Mouse (Mus musculus) lung, postnatal 36 days (tissue): ENCODE data around the gene Dhx40.
A peak's percentile ranks its signal among the peaks of the same experiment; 100 is the strongest.
"Not testable (repeated sequence)": the region's sequence is repeated elsewhere in the genome, so short reads cannot be mapped to it uniquely, and the experiment has no call there.

ENCODE experiments used
- DNase-seq: peaks from one replicate; pipeline ENCODE4 v3.0.0; 2022; ENCODE audit warnings: mixed read lengths

Gene Dhx40

GRCm38 (mm10) chr11:86816288-86816687, 8.7 kb upstream of the Dhx40 start:
- not testable (repeated sequence) for DNase-seq

- not testable (repeated sequence) for DNase-seq
Observed at GRCm38 (mm10) chr11:86814481-86814880, 6.9 kb upstream of the Dhx40 start.

- not testable (repeated sequence) for DNase-seq
Observed at GRCm38 (mm10) chr11:86813256-86813655, 5.7 kb upstream of the Dhx40 start.

GRCm38 (mm10) chr11:86811326-86811630, 3.7 kb upstream of the Dhx40 start:
- DNase-seq: no peak

- DNase-seq: no peak
Observed at GRCm38 (mm10) chr11:86810572-86811325, 3.2 kb upstream of the Dhx40 start.

GRCm38 (mm10) chr11:86809828-86810227, 2.3 kb upstream of the Dhx40 start:
- DNase-seq: no peak

- DNase-seq: peak; percentile 66
Observed at GRCm38 (mm10) chr11:86807001-86807477, 507 bp downstream of the Dhx40 start.

- DNase-seq: no peak
Observed at GRCm38 (mm10) chr11:86794161-86794560, 13.4 kb downstream of the Dhx40 start.

- peak; percentile 15 for DNase-seq
Observed at GRCm38 (mm10) chr11:86787436-86787835, 20.1 kb downstream of the Dhx40 start.

GRCm38 (mm10) chr11:86785767-86786166, 21.8 kb downstream of the Dhx40 start:
- DNase-seq: no peak

GRCm38 (mm10) chr11:86769884-86770283, 37.7 kb downstream of the Dhx40 start:
- peak; percentile 71 for DNase-seq

- no peak for DNase-seq
Observed at GRCm38 (mm10) chr11:86764501-86764900, 43.0 kb downstream of the Dhx40 start.

GRCm38 (mm10) chr11:86763127-86763526, 44.4 kb downstream of the Dhx40 start:
- not testable (repeated sequence) for DNase-seq

- no peak for DNase-seq
Observed at GRCm38 (mm10) chr11:86760357-86760756, 47.2 kb downstream of the Dhx40 start.

GRCm38 (mm10) chr11:86759886-86760285, 47.7 kb downstream of the Dhx40 start:
- DNase-seq: no peak

- DNase-seq: no peak
Observed at GRCm38 (mm10) chr11:86759226-86759625, 48.3 kb downstream of the Dhx40 start.

GRCm38 (mm10) chr11:86758559-86758958, 49.0 kb downstream of the Dhx40 start:
- DNase-seq: no peak

GRCm38 (mm10) chr11:86757480-86758371, 49.8 kb downstream of the Dhx40 start, which contains the start of gene Cltc:
TSS of gene Cltc (minus strand) at chr11:86757565.
- peak; percentile 97 for DNase-seq

- DNase-seq: no peak
Observed at GRCm38 (mm10) chr11:86757142-86757479, 50.4 kb downstream of the Dhx40 start.

- DNase-seq: peak; percentile 60
Observed at GRCm38 (mm10) chr11:86756156-86757141, 51.1 kb downstream of the Dhx40 start.

- no peak for DNase-seq
Observed at GRCm38 (mm10) chr11:86752404-86752803, 55.1 kb downstream of the Dhx40 start.

- DNase-seq: no peak
Observed at GRCm38 (mm10) chr11:86751010-86751409, 56.5 kb downstream of the Dhx40 start.
